ENCODE assay signal across 20 mouse cellular contexts in the genomic region with DNA sequence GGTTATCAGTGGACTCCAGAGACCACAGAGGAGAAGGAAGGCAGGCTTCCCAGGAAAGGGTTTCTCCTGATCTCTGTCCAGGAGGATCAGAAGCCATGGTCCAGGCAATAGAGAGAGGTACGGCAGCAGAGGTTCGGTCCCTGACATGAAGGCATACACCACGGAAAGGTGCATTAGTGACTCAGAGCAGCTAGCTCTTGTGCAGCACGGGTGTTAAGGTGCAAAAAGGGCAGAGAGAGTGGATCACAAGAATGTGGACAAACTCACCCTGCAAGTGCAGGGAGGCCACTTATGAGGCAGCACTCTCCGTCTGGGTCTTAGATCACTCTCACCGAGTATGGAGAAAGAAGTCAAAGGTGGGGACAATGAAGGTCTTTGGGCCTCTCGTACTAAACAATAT. TPM values are rescaled to one million over a fixed set of nuclear protein-coding genes. Genes with fewer than 3 reads are reported as not detected.
DNase-seq lines count a peak whose midpoint lies in the region; ATAC-seq and TF ChIP-seq lines count a peak whose summit lies in the region.
"Had no signal": no experiment of that assay in that cellular context is flagged by ENCODE, and none has a peak within 500 bp of the region (broad histone marks: within the 10 kb centered on the region; RNA-seq: fewer than 3 reads in every experiment).

No protein-coding gene starts in this region.

- peak; percentile 67 for DNase-seq in urinary bladder, postnatal 14 days (ENCODE audit: low spot score)
- DNase-seq in urinary bladder, adult 2 months (ENCODE audit: low spot score), result no peak
- peak; percentile 62 for DNase-seq in lung, embryonic 14.5 days
- DNase-seq in lung, postnatal 25 days (ENCODE audit: low spot score), result peak; percentile 58
- DNase-seq in spleen, adult 18-20 months, result no peak
- DNase-seq in thymus, postnatal 4 days, result no peak
- no peak for DNase-seq in spleen, postnatal 36 days (ENCODE audit: low spot score in 2 of 2)
- DNase-seq: adrenal gland, adult 2 months; cerebellum, adult 8-10 months; gastrocnemius, postnatal 36 days; liver; right cerebral cortex, postnatal 14 days; thymus, adult 18-20 months had no signal

- no peak overlapping the region for H3K4me3 ChIP-seq in lung, embryonic 14.5 days (ENCODE audit: low read depth, low read length)
- no peak overlapping the region for H3K4me3 ChIP-seq in stomach, embryonic 15.5 days (replicated peaks)
- H3K4me3 ChIP-seq: embryonic facial prominence, embryonic 12.5 days; heart, embryonic 10.5 days; hindbrain, embryonic 10.5 days; kidney, embryonic 15.5 days; midbrain, embryonic 10.5 days had no signal

- no peaks in the 10 kb centered on the region for H3K36me3 ChIP-seq in lung, embryonic 14.5 days (ENCODE audit: insufficient read depth)
- no peaks in the 10 kb centered on the region for H3K36me3 ChIP-seq in stomach, embryonic 15.5 days
- H3K36me3 ChIP-seq: embryonic facial prominence, embryonic 12.5 days; heart, embryonic 10.5 days; hindbrain, embryonic 10.5 days; kidney, embryonic 15.5 days; midbrain, embryonic 10.5 days had no signal

- no peak for TF ChIP-seq CTCF in lung, embryonic 14.5 days (IDR thresholded peaks at IDR 0.05; ENCODE audit: low read depth)

- H3K9me3 ChIP-seq in lung, embryonic 14.5 days (ENCODE audit: low read depth, low read length), result no peaks in the 10 kb centered on the region
- H3K9me3 ChIP-seq in stomach, embryonic 15.5 days, result no peaks in the 10 kb centered on the region
- H3K9me3 ChIP-seq: embryonic facial prominence, embryonic 12.5 days; heart, embryonic 10.5 days; hindbrain, embryonic 10.5 days; kidney, embryonic 15.5 days; midbrain, embryonic 10.5 days had no signal

- peak overlapping the region; percentile 2; the same call in 1 of the 2 replicates for H3K27ac ChIP-seq in lung, embryonic 14.5 days (ENCODE audit: low read depth)
- H3K27ac ChIP-seq in stomach, embryonic 15.5 days, result peak overlapping the region; percentile 46
- H3K27ac ChIP-seq: embryonic facial prominence, embryonic 12.5 days; heart, embryonic 10.5 days; hindbrain, embryonic 10.5 days; kidney, embryonic 15.5 days; midbrain, embryonic 10.5 days had no signal

- H3K4me1 ChIP-seq in lung, embryonic 14.5 days (ENCODE audit: insufficient read depth), result peaks cover 14% of the 10 kb centered on the region; the same call in 1 of the 2 replicates
- peaks cover 14% of the 10 kb centered on the region for H3K4me1 ChIP-seq in stomach, embryonic 15.5 days

- peak overlapping the region; percentile 36 for H3K4me2 ChIP-seq in lung, embryonic 14.5 days
- 0 out of 2 replicates have a peak overlapping the region, but pooled peaks have one; percentile 1 for H3K4me2 ChIP-seq in stomach, embryonic 15.5 days
- H3K4me2 ChIP-seq: embryonic facial prominence, embryonic 12.5 days; kidney, embryonic 15.5 days had no signal

- ATAC-seq in lung, embryonic 14.5 days (ENCODE audit: insufficient read depth), result peak; percentile 42; the same call in 1 of the 2 replicates
- peak; percentile 71 for ATAC-seq in stomach, embryonic 15.5 days (ENCODE audit: insufficient read depth, low FRiP score, low read depth)
- ATAC-seq: forebrain, postnatal 0 days had no signal

- 48% methylated on average over 7 of the region's 7 CpGs for WGBS in lung, embryonic 14.5 days
- WGBS in stomach, embryonic 15.5 days, result 63% methylated on average over 7 of the region's 7 CpGs

- H3K9ac ChIP-seq in lung, embryonic 14.5 days, result no peak overlapping the region
- H3K9ac ChIP-seq in stomach, embryonic 15.5 days, result no peak overlapping the region
- H3K9ac ChIP-seq: embryonic facial prominence, embryonic 12.5 days; forebrain, postnatal 0 days; kidney, embryonic 15.5 days had no signal

- H3K27me3 ChIP-seq in lung, embryonic 14.5 days (ENCODE audit: insufficient read depth, low read length), result peaks cover 17% of the 10 kb centered on the region
- H3K27me3 ChIP-seq in stomach, embryonic 15.5 days (replicated peaks), result no peaks in the 10 kb centered on the region
- H3K27me3 ChIP-seq: embryonic facial prominence, embryonic 12.5 days; kidney, embryonic 15.5 days had no signal

RNA-seq across cellular contexts. Expression of a gene that starts 7.8 kb away (rescaled TPM):
- 31.3 and 33.2 TPM in 2 replicates for polyA plus RNA-seq in urinary bladder, adult 2 months (2012; rRNA removed)
- 9.3 and 9.5 TPM in 2 replicates for polyA plus RNA-seq in lung, embryonic 14.5 days (2014; fragmentation: Nextera tagmentation; extraction: Ambion mirVana)
- 17.3 and 17.5 TPM in 2 replicates for polyA plus RNA-seq in stomach, embryonic 15.5 days (2015; fragmentation: Nextera tagmentation; extraction: Ambion mirVana)

Comparison
In these comparisons a context has a peak if more than half of its experiments do, and no peak if none do; other contexts are left out.
1. DNase-seq: peak in urinary bladder, postnatal 14 days (single experiment), lung, embryonic 14.5 days (single experiment) and lung, postnatal 25 days (single experiment); none in urinary bladder, adult 2 months (single experiment), spleen, adult 18-20 months (0 of 2), thymus, postnatal 4 days (single experiment) and spleen, postnatal 36 days (0 of 2).